Mouse (Mus musculus) testis, adult 2 months (tissue): ENCODE data around the gene Grm3.

ENCODE experiments used
- CTCF ChIP-seq: fragments of 200-500 bp; IDR thresholded peaks from 2 replicates; pipeline ENCODE4 v1.5.1; 2012; ENCODE audit warnings: low read depth, mild to moderate bottlenecking, inconsistent platforms, low read length, moderate library complexity; ENCODE audit not compliant: control insufficient read depth, insufficient read depth, insufficient replicate concordance
- POLR2A ChIP-seq: fragments of 200-500 bp; IDR thresholded peaks from 2 replicates; pipeline ENCODE4 v1.6.1; 2012; ENCODE audit warnings: low read depth, mild to moderate bottlenecking, inconsistent platforms, low read length, moderate library complexity; ENCODE audit not compliant: control insufficient read depth

DNA sequence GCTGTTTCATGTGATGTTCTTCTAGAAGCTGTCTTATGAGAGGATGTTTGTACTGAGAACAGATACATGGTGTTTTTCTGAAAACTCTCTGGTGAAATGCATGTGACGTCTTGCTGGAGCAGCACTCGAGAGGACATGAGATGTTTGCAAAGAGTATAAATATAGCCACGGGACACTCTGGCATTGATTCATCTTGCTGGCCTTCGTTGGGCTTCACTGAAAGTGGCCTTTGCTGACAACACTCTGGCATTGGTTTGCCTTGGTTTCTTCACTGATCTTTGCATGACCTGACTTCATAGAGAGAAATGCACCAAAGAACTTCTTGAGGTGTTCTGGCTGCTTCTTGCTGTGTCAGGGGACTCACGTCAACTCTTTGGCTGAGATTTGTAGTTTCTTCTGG is 19.1 kb upstream of the Grm3 start:
- TF ChIP-seq POLR2A: no peak
- TF ChIP-seq CTCF: no peak
